Mouse (Mus musculus) bone marrow macrophage, adult 2 months (primary cell): ENCODE measurements around the gene Rgs12.

Experiments
- CTCF ChIP-seq: IDR thresholded peaks from 2 replicates; pipeline ENCODE4 v1.5.1; 2012; ENCODE audit warnings: low read depth, mild to moderate bottlenecking, low read length, moderate library complexity
- POLR2A ChIP-seq: IDR thresholded peaks from 2 replicates; pipeline ENCODE4 v1.6.1; 2012; ENCODE audit warnings: mild to moderate bottlenecking, low read depth, low read length, borderline replicate concordance

GRCm38 (mm10) chr5:35070314-35070713 is 121.1 kb downstream of the Rgs12 start:
- TF ChIP-seq CTCF (no peak), POLR2A (no peak)
